Mouse (Mus musculus): ENCODE results near the gene Oit1. TPM values are rescaled to one million over a fixed set of nuclear protein-coding genes. Genes with fewer than 3 reads are reported as not detected.

Oit1 gene
- polyA plus RNA-seq, 1 experiment from 2014 or later = 0.42 TPM

DNA sequence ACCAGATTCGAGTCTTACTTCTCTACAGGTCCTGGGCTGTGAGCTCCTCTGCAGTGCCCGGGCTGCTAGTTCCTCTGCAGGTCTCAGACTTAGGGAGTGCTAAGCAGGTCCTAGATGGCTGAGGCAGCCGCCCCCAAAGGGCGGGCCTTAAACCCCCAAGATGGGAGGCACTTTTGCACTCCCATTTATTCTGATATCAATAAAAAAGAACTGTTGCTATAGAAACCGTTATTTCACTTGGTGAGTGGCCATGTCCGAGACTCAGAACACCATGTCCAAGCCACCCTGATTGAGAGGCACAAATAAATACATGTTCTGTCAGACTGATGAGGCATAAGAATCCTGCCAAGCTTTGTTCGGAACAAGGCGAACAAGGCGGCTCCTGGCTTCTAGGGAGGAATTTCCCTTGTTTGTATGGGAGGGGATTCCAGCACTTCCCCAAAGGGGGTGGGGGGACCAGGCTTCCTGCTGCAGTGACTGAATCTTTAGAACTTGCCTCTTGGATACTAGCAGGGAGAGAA, 68.9 kb downstream of the Oit1 start:
- Histone ChIP-seq H3K27ac (replicated peaks) (no peak overlapping the region), H3K9me3 (no peaks in the 10 kb centered on the region), H3K4me1 (peaks cover 34% of the 10 kb centered on the region), H3K36me3 (replicated peaks) (no peaks in the 10 kb centered on the region), H3K4me3 (no peak overlapping the region), H3K27me3 (replicated peaks; ENCODE audit: low read depth, poor library complexity, severe bottlenecking) (peaks cover 31% of the 10 kb centered on the region)
- no peak for DNase-seq (ENCODE audit: low spot score)
- WGBS = 25% methylated on average over 9 of the region's 9 CpGs

DNA sequence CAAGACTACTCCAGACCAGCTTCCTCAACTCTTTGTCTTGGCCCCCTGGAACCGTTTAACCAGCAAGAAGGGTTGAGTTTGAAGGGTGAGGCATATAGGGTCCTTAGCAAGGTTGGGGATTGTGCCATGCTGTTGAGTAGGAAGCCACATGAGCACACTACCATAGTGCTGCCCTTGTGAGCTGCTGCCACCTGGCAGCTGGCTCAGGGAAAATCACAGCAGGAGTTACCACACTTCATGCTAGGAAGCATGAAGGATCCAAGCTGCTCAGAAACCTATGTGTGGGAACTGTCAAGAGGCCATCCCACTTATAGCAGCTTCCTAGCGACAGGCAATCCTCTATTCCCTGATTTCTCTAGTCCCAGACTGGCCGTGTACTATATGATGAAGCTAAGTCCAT, 69.9 kb downstream of the Oit1 start:
- Histone ChIP-seq H3K27me3 (replicated peaks; ENCODE audit: low read depth, poor library complexity, severe bottlenecking) (peaks cover 29% of the 10 kb centered on the region; the same call in 1 of the 2 replicates), H3K4me1 (peaks cover 29% of the 10 kb centered on the region), H3K27ac (replicated peaks) (no peak overlapping the region), H3K4me3 (no peak overlapping the region), H3K9me3 (no peaks in the 10 kb centered on the region), H3K36me3 (replicated peaks) (no peaks in the 10 kb centered on the region)
- DNase-seq (ENCODE audit: low spot score) = no peak
- WGBS = 75% methylated on average over 3 of the region's 3 CpGs

DNA sequence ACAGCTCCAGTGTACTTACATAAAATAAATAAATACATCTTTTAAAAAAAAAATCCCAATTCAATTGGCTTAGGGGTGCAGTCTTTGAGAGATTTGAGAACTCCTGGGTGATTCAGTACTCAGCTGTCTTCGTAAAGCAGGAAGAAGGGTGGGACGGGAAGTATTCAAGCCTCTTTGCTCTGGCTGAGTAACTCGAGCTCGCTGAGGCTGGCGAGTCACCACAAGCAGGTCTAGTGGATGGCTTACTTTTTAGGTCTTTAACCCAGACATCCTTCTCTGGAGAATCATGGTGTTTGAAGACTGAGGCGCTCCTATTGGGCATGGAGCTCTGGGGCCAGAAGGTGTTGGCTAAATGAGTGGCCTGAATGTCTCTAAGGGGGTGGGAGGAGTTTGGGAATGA, 71.7 kb downstream of the Oit1 start:
- 78% methylated on average over 6 of the region's 6 CpGs for WGBS
- no peak overlapping the region for H3K27ac ChIP-seq (replicated peaks)
- H3K4me1 ChIP-seq = peaks cover 38% of the 10 kb centered on the region
- no peaks in the 10 kb centered on the region for H3K36me3 ChIP-seq (replicated peaks)
- H3K9me3 ChIP-seq = no peaks in the 10 kb centered on the region
- DNase-seq (ENCODE audit: low spot score) = no peak
- no peak overlapping the region for H3K4me3 ChIP-seq
- H3K27me3 ChIP-seq (replicated peaks; ENCODE audit: low read depth, poor library complexity, severe bottlenecking) = peaks cover 23% of the 10 kb centered on the region; the same call in 1 of the 2 replicates

- Histone ChIP-seq H3K36me3 (replicated peaks) (no peaks in the 10 kb centered on the region), H3K4me1 (peaks cover 34% of the 10 kb centered on the region), H3K4me3 (no peak overlapping the region), H3K27ac (replicated peaks) (peak overlapping the region; percentile 32; the same call in 1 of the 2 replicates), H3K27me3 (replicated peaks; ENCODE audit: low read depth, poor library complexity, severe bottlenecking) (peaks cover 12% of the 10 kb centered on the region; the same call in 1 of the 2 replicates), H3K9me3 (no peaks in the 10 kb centered on the region)
- 36% methylated on average over 3 of the region's 3 CpGs for WGBS
- no peak for DNase-seq (ENCODE audit: low spot score)
Measured at GRCm38 (mm10) chr14:8305014-8305413, 73.5 kb downstream of the Oit1 start.

DNA sequence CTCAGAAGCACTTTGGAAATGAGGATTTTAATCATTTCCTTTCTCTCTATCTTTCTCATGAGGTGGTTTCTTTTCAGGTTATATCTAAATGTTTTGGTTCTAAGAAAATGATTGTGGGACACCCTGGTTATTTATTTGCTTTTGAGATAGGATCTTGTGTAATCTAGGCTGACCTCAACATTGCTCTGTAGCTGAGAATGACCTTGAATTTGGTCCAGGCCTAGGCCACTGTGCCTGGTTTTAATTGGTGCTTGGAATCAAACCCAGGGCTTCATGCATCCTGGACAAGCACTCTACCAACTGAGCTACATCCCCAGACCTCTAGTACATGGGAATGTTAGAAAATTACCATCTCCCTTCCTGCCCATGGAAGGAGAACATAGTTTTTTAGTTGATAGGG, 74.5 kb downstream of the Oit1 start:
- no peaks in the 10 kb centered on the region for H3K36me3 ChIP-seq (replicated peaks)
- H3K27me3 ChIP-seq (replicated peaks; ENCODE audit: low read depth, poor library complexity, severe bottlenecking) = peaks cover 12% of the 10 kb centered on the region
- H3K27ac ChIP-seq (replicated peaks) = no peak overlapping the region
- no peak for DNase-seq (ENCODE audit: low spot score)
- H3K4me1 ChIP-seq = peaks cover 29% of the 10 kb centered on the region
- no peaks in the 10 kb centered on the region for H3K9me3 ChIP-seq
- H3K4me3 ChIP-seq = no peak overlapping the region

GRCm38 (mm10) chr14:8302687-8303086, 75.9 kb downstream of the Oit1 start:
- no peak overlapping the region for H3K4me3 ChIP-seq
- DNase-seq (ENCODE audit: low spot score) = no peak
- 10% methylated on average over 10 of the region's 10 CpGs for WGBS

DNA sequence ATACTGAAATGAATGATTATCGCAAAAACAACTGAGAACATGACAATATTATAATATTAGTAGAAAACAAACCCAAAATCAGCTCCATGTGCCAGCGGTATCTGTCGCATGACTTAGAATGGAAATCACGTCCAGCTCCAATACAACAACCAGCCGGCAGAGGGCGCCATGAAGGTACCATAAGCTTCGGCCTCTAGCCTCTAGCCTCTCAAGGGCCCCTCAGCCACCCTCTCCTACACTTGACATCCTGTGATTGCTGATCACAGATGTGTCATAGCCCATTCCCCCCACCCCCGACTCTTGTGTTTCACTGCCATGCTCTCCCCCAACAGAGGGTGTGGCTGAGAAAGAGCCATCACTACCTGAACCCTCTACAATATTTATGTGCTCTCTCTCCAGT, 78.3 kb downstream of the Oit1 start:
- H3K36me3 ChIP-seq (replicated peaks) = no peaks in the 10 kb centered on the region
- no peaks in the 10 kb centered on the region for H3K9me3 ChIP-seq
- DNase-seq (ENCODE audit: low spot score) = peak; percentile 75
- 24% methylated on average over 8 of the region's 8 CpGs for WGBS
- peaks cover 15% of the 10 kb centered on the region for H3K27me3 ChIP-seq (replicated peaks; ENCODE audit: low read depth, poor library complexity, severe bottlenecking)
- no peak overlapping the region for H3K27ac ChIP-seq (replicated peaks)
- H3K4me1 ChIP-seq = peaks cover 19% of the 10 kb centered on the region
- H3K4me3 ChIP-seq = no peak overlapping the region

More at GRCm38 (mm10) chr14:8302687-8303086, 75.9 kb downstream of the Oit1 start:
- Histone ChIP-seq H3K36me3 (replicated peaks) (no peaks in the 10 kb centered on the region), H3K4me1 (peaks cover 29% of the 10 kb centered on the region), H3K27me3 (replicated peaks; ENCODE audit: low read depth, poor library complexity, severe bottlenecking) (peaks cover 15% of the 10 kb centered on the region), H3K27ac (replicated peaks) (no peak overlapping the region), H3K9me3 (no peaks in the 10 kb centered on the region)

Other genes with a start within 250 kb of the Oit1 start
- 200 and 214 TPM in 2 replicates for gene Pdhb, start 205.7 kb downstream of the Oit1 start, polyA plus RNA-seq (2016; fragmentation: Nextera tagmentation; extraction: Ambion mirVana)
- gene Kctd6, start 164.6 kb downstream of the Oit1 start, polyA plus RNA-seq (2016; fragmentation: Nextera tagmentation; extraction: Ambion mirVana) = 6.3 and 8.3 TPM in 2 replicates
- not detected in 2 replicates for gene Acox2, start 119.4 kb downstream of the Oit1 start, polyA plus RNA-seq (2016; fragmentation: Nextera tagmentation; extraction: Ambion mirVana)
- 1.1 and 1.6 TPM in 2 replicates for gene Fam107a, start 60.7 kb downstream of the Oit1 start, polyA plus RNA-seq (2016; fragmentation: Nextera tagmentation; extraction: Ambion mirVana)

Data from embryonic facial prominence, embryonic 10.5 days (tissue).